Mouse (Mus musculus): ENCODE results near the gene Zfp384. TPM values are rescaled to one million over a fixed set of nuclear protein-coding genes. Genes with fewer than 3 reads are reported as not detected.

The Zfp384 gene
- polyA plus RNA-seq, 1 experiment from 2014 or later = 8.7 TPM

DNA sequence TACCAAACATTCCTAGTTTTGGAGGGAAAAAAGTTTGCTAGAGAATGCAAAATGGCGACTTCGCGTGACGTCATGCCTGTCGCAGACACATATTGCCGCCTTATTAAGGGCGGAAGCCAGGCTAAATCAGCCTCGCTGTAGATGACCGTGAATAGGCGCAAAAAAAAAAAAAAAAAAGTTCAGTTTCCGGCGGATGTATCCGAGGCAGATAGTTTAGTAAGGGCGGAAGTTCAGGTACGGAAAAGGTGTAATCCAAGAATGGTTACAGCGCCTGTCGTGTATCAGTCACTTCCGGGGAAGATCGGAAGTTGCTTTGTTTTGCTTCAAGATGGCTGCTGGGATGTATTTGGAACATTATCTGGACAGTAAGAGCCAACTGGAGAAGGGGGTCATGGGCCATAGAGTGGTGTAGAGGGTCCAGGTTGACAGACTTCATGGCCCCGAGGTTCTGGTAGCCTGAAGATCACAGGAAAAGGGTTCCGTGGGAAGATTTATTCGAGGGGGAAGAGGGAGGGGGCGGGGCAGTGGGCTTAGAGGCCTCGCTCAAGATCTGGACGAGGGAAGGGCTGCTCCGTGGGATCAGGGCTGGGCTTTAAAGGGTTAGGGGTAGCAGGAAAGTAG, 30.7 kb downstream of the Zfp384 start, which contains the start of gene Ing4:
Ing4 (plus strand) TSS at position 228 of the 621 bp plus-strand sequence.
- Histone ChIP-seq H3K36me3 (ENCODE audit: control insufficient read depth, insufficient read depth) (peaks cover 30% of the 10 kb centered on the region), H3K9ac (ENCODE audit: low read length) (peak within 1 kb of the TSS; percentile 74), H3K27ac (ENCODE audit: low read length) (peak within 1 kb of the TSS; percentile 82), H3K4me1 (ENCODE audit: control insufficient read depth, insufficient read depth, low read length) (peaks cover 10% of the 10 kb centered on the region), H3K9me3 (replicated peaks; ENCODE audit: control insufficient read depth, low read length) (no peaks in the 10 kb centered on the region), H3K27me3 (ENCODE audit: control insufficient read depth, insufficient read depth, low read length) (no peaks in the 10 kb centered on the region), H3K4me3 (ENCODE audit: low read length) (peak within 1 kb of the TSS; percentile 84), H3K4me2 (ENCODE audit: low read depth, low read length) (peak within 1 kb of the TSS; percentile 85)
- peak; percentile 96 for ATAC-seq (replicated peaks; ENCODE audit: extremely low read depth, insufficient read depth, low FRiP score)
- under 1% methylated on average over 26 of the region's 26 CpGs for WGBS

DNA sequence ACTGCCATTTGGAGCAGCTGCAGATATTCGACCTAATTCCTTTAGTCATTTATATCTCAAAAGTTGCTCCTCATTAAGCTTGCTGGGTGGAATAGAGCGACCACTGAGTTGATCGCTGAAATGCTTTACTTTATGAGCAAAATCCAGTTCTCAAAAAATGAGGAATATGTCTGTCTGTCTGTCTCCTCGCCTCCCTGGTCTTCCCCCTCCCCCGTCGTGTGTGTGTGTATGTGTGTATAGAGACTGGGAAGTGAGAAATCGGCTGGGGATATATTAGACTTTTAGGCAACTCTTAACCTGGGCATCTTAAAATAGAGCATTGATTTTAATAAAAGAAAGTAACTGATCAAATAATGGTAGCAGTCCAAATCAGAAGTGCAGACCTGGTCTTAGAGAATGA, 31.3 kb downstream of the Zfp384 start:
- H3K9ac ChIP-seq (ENCODE audit: low read length) = peak overlapping the region; percentile 74
- H3K4me1 ChIP-seq (ENCODE audit: control insufficient read depth, insufficient read depth, low read length) = peaks cover 10% of the 10 kb centered on the region
- H3K27ac ChIP-seq (ENCODE audit: low read length) = peak overlapping the region; percentile 75
- ATAC-seq (replicated peaks; ENCODE audit: extremely low read depth, insufficient read depth, low FRiP score) = no peak
- no peaks in the 10 kb centered on the region for H3K9me3 ChIP-seq (replicated peaks; ENCODE audit: control insufficient read depth, low read length)
- peak overlapping the region; percentile 84 for H3K4me3 ChIP-seq (ENCODE audit: low read length)
- WGBS = 12% methylated on average over 7 of the region's 7 CpGs
- peak overlapping the region; percentile 85 for H3K4me2 ChIP-seq (ENCODE audit: low read depth, low read length)
- H3K27me3 ChIP-seq (ENCODE audit: control insufficient read depth, insufficient read depth, low read length) = no peaks in the 10 kb centered on the region
- peaks cover 28% of the 10 kb centered on the region for H3K36me3 ChIP-seq (ENCODE audit: control insufficient read depth, insufficient read depth)

DNA sequence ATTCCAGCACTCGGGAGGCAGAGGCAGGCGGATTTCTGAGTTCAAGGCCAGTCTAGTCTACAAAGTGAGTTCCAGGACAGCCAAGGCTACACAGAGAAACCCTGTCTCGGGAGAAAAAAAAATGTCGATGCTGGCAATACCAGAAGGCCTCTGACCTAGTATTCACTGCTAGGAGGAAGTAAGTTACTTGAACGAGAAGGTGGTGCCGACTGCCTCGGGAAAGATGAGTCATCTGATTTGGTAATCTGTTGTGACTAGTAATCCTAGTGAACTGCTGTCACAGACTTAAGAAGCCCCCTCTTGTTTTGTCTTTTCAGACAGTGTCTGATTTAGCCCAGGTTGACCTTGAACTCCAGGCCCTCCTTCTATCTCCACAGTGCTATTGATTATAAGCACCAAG, 32.1 kb downstream of the Zfp384 start:
- no peak overlapping the region for H3K9ac ChIP-seq (ENCODE audit: low read length)
- H3K36me3 ChIP-seq (ENCODE audit: control insufficient read depth, insufficient read depth) = peaks cover 26% of the 10 kb centered on the region
- no peak overlapping the region for H3K27ac ChIP-seq (ENCODE audit: low read length)
- no peaks in the 10 kb centered on the region for H3K27me3 ChIP-seq (ENCODE audit: control insufficient read depth, insufficient read depth, low read length)
- WGBS = 76% methylated on average over 7 of the region's 7 CpGs
- H3K4me1 ChIP-seq (ENCODE audit: control insufficient read depth, insufficient read depth, low read length) = peaks cover 10% of the 10 kb centered on the region
- H3K4me2 ChIP-seq (ENCODE audit: low read depth, low read length) = no peak overlapping the region
- no peaks in the 10 kb centered on the region for H3K9me3 ChIP-seq (replicated peaks; ENCODE audit: control insufficient read depth, low read length)
- ATAC-seq (replicated peaks; ENCODE audit: extremely low read depth, insufficient read depth, low FRiP score) = no peak
- H3K4me3 ChIP-seq (ENCODE audit: low read length) = no peak overlapping the region

DNA sequence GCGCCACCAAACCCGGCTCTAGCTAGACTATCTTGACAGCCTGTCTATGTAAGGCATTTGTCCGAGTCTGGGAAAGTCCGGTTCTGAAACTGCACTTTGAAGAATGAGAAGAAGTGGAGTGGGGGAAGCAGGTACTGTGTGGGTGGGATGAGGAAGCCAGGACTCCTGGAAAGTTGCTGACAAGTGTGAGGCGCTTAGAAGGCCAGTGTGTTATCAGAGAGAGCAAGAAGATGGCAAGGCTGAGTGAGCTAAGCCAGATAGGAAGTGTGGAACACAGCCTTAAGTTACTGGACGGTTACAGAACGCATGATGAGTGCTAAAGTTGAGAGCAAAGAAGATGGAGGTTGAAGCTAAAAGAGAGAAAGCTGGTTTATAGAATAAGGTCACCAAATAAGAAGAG, 33.1 kb downstream of the Zfp384 start:
- ATAC-seq (replicated peaks; ENCODE audit: extremely low read depth, insufficient read depth, low FRiP score) = no peak
- Histone ChIP-seq H3K9me3 (replicated peaks; ENCODE audit: control insufficient read depth, low read length) (no peaks in the 10 kb centered on the region), H3K36me3 (ENCODE audit: control insufficient read depth, insufficient read depth) (peaks cover 26% of the 10 kb centered on the region), H3K4me3 (ENCODE audit: low read length) (no peak overlapping the region), H3K4me2 (ENCODE audit: low read depth, low read length) (no peak overlapping the region), H3K27me3 (ENCODE audit: control insufficient read depth, insufficient read depth, low read length) (no peaks in the 10 kb centered on the region), H3K9ac (ENCODE audit: low read length) (no peak overlapping the region), H3K27ac (ENCODE audit: low read length) (no peak overlapping the region), H3K4me1 (ENCODE audit: control insufficient read depth, insufficient read depth, low read length) (peaks cover 10% of the 10 kb centered on the region)
- WGBS = 72% methylated on average over 7 of the region's 7 CpGs

GRCm38 (mm10) chr6:125046691-125047090, 37.7 kb downstream of the Zfp384 start:
- 36% methylated on average over 5 of the region's 5 CpGs for WGBS
- Histone ChIP-seq H3K9ac (ENCODE audit: low read length) (no peak overlapping the region), H3K27me3 (ENCODE audit: control insufficient read depth, insufficient read depth, low read length) (no peaks in the 10 kb centered on the region), H3K9me3 (replicated peaks; ENCODE audit: control insufficient read depth, low read length) (no peaks in the 10 kb centered on the region), H3K4me2 (ENCODE audit: low read depth, low read length) (no peak overlapping the region), H3K4me1 (ENCODE audit: control insufficient read depth, insufficient read depth, low read length) (no peaks in the 10 kb centered on the region), H3K36me3 (ENCODE audit: control insufficient read depth, insufficient read depth) (peaks cover 57% of the 10 kb centered on the region), H3K27ac (ENCODE audit: low read length) (no peak overlapping the region), H3K4me3 (ENCODE audit: low read length) (no peak overlapping the region)
- peak; percentile 47; the same call in 1 of the 2 replicates for ATAC-seq (replicated peaks; ENCODE audit: extremely low read depth, insufficient read depth, low FRiP score)

- Histone ChIP-seq H3K4me3 (ENCODE audit: low read length) (no peak within 1 kb of the TSS), H3K9ac (ENCODE audit: low read length) (no peak within 1 kb of the TSS), H3K4me2 (ENCODE audit: low read depth, low read length) (no peak within 1 kb of the TSS), H3K9me3 (replicated peaks; ENCODE audit: control insufficient read depth, low read length) (no peaks in the 10 kb centered on the region), H3K4me1 (ENCODE audit: control insufficient read depth, insufficient read depth, low read length) (no peaks in the 10 kb centered on the region), H3K36me3 (ENCODE audit: control insufficient read depth, insufficient read depth) (peaks cover 61% of the 10 kb centered on the region), H3K27me3 (ENCODE audit: control insufficient read depth, insufficient read depth, low read length) (no peaks in the 10 kb centered on the region), H3K27ac (ENCODE audit: low read length) (no peak within 1 kb of the TSS)
- no peak for ATAC-seq (replicated peaks; ENCODE audit: extremely low read depth, insufficient read depth, low FRiP score)
- 42% methylated on average over 20 of the region's 20 CpGs for WGBS
These were observed 40.7 kb downstream of the Zfp384 start, which contains the start of gene Acrbp for GRCm38 (mm10) chr6:125049678-125050077. Gene Acrbp (plus strand): TSS chr6:125049689.

- H3K27ac ChIP-seq (ENCODE audit: low read length) = no peak overlapping the region
- no peaks in the 10 kb centered on the region for H3K4me1 ChIP-seq (ENCODE audit: control insufficient read depth, insufficient read depth, low read length)
- H3K27me3 ChIP-seq (ENCODE audit: control insufficient read depth, insufficient read depth, low read length) = no peaks in the 10 kb centered on the region
- ATAC-seq (replicated peaks; ENCODE audit: extremely low read depth, insufficient read depth, low FRiP score) = no peak
- no peak overlapping the region for H3K4me3 ChIP-seq (ENCODE audit: low read length)
- no peak overlapping the region for H3K9ac ChIP-seq (ENCODE audit: low read length)
- no peaks in the 10 kb centered on the region for H3K9me3 ChIP-seq (replicated peaks; ENCODE audit: control insufficient read depth, low read length)
- no peak overlapping the region for H3K4me2 ChIP-seq (ENCODE audit: low read depth, low read length)
- H3K36me3 ChIP-seq (ENCODE audit: control insufficient read depth, insufficient read depth) = peaks cover 50% of the 10 kb centered on the region
- WGBS = 57% methylated on average over 5 of the region's 5 CpGs
These were observed 42.3 kb downstream of the Zfp384 start for GRCm38 (mm10) chr6:125051237-125051636.

- Histone ChIP-seq H3K4me1 (ENCODE audit: control insufficient read depth, insufficient read depth, low read length) (peaks cover 10% of the 10 kb centered on the region), H3K4me2 (ENCODE audit: low read depth, low read length) (no peak overlapping the region), H3K27ac (ENCODE audit: low read length) (no peak overlapping the region), H3K4me3 (ENCODE audit: low read length) (no peak overlapping the region), H3K9ac (ENCODE audit: low read length) (no peak overlapping the region), H3K9me3 (replicated peaks; ENCODE audit: control insufficient read depth, low read length) (no peaks in the 10 kb centered on the region), H3K36me3 (ENCODE audit: control insufficient read depth, insufficient read depth) (no peaks in the 10 kb centered on the region), H3K27me3 (ENCODE audit: control insufficient read depth, insufficient read depth, low read length) (no peaks in the 10 kb centered on the region; the same call in 1 of the 2 replicates)
- ATAC-seq (replicated peaks; ENCODE audit: extremely low read depth, insufficient read depth, low FRiP score) = no peak
- 16% methylated on average over 6 of the region's 6 CpGs for WGBS
These were observed 52.5 kb downstream of the Zfp384 start for GRCm38 (mm10) chr6:125061493-125061892.

GRCm38 (mm10) chr6:125062511-125062910, 53.6 kb downstream of the Zfp384 start:
- H3K4me3 ChIP-seq (ENCODE audit: low read length) = no peak overlapping the region

More at GRCm38 (mm10) chr6:125062511-125062910, 53.6 kb downstream of the Zfp384 start:
- Histone ChIP-seq H3K9me3 (replicated peaks; ENCODE audit: control insufficient read depth, low read length) (no peaks in the 10 kb centered on the region), H3K4me2 (ENCODE audit: low read depth, low read length) (no peak overlapping the region), H3K36me3 (ENCODE audit: control insufficient read depth, insufficient read depth) (no peaks in the 10 kb centered on the region), H3K27ac (ENCODE audit: low read length) (no peak overlapping the region), H3K9ac (ENCODE audit: low read length) (no peak overlapping the region), H3K27me3 (ENCODE audit: control insufficient read depth, insufficient read depth, low read length) (no peaks in the 10 kb centered on the region; the same call in 1 of the 2 replicates), H3K4me1 (ENCODE audit: control insufficient read depth, insufficient read depth, low read length) (peaks cover 10% of the 10 kb centered on the region)
- WGBS = 81% methylated on average over 5 of the region's 5 CpGs
- ATAC-seq (replicated peaks; ENCODE audit: extremely low read depth, insufficient read depth, low FRiP score) = no peak
